Mouse (Mus musculus): ENCODE measurements around the gene Cyp26c1.
A peak's percentile ranks its signal among the peaks of the same experiment; 100 is the strongest.

Gene Cyp26c1

GRCm38 (mm10) chr19:37699711-37700110 lies 14.3 kb downstream of the Cyp26c1 start:
- DNase-seq: no peak

- no peak for DNase-seq
These were observed 17.1 kb downstream of the Cyp26c1 start for GRCm38 (mm10) chr19:37702377-37703076.

- DNase-seq: peak; percentile 49 to 63
These were observed 18.6 kb downstream of the Cyp26c1 start for GRCm38 (mm10) chr19:37703902-37704509.

- no peak for DNase-seq
These were observed 20.3 kb downstream of the Cyp26c1 start for GRCm38 (mm10) chr19:37705722-37706121.

GRCm38 (mm10) chr19:37714681-37715080 lies 29.3 kb downstream of the Cyp26c1 start:
- DNase-seq: no peak

GRCm38 (mm10) chr19:37715980-37716379 lies 30.6 kb downstream of the Cyp26c1 start:
- no peak for DNase-seq

GRCm38 (mm10) chr19:37716524-37717175 lies 31.3 kb downstream of the Cyp26c1 start:
- no peak for DNase-seq

GRCm38 (mm10) chr19:37719166-37719565 lies 33.8 kb downstream of the Cyp26c1 start:
- no peak for DNase-seq

- no peak for DNase-seq
These were observed 39.2 kb downstream of the Cyp26c1 start for GRCm38 (mm10) chr19:37724591-37724990.

GRCm38 (mm10) chr19:37726585-37726984 lies 41.2 kb downstream of the Cyp26c1 start:
- no peak for DNase-seq

GRCm38 (mm10) chr19:37727366-37727765 lies 42.0 kb downstream of the Cyp26c1 start:
- no peak for DNase-seq

- DNase-seq: no peak
These were observed 50.0 kb downstream of the Cyp26c1 start for GRCm38 (mm10) chr19:37735426-37735825.

GRCm38 (mm10) chr19:37738575-37738974 lies 53.2 kb downstream of the Cyp26c1 start:
- no peak for DNase-seq

- no peak for DNase-seq
These were observed 54.7 kb downstream of the Cyp26c1 start for GRCm38 (mm10) chr19:37740043-37740442.
